Mouse (Mus musculus) left cerebral cortex, adult 9 months (tissue): Measurements from ENCODE around the gene Inpp5f.
"Not testable (repeated sequence)": the region's sequence is repeated elsewhere in the genome, so short reads cannot be mapped to it uniquely, and the experiment has no call there.

Experiments used
- DNase-seq, 2 experiments: peaks; one replicate each; pipeline ENCODE4 v3.0.0; 2022; ENCODE audit warnings: low spot score in 2 of 2

The Inpp5f gene

DNA sequence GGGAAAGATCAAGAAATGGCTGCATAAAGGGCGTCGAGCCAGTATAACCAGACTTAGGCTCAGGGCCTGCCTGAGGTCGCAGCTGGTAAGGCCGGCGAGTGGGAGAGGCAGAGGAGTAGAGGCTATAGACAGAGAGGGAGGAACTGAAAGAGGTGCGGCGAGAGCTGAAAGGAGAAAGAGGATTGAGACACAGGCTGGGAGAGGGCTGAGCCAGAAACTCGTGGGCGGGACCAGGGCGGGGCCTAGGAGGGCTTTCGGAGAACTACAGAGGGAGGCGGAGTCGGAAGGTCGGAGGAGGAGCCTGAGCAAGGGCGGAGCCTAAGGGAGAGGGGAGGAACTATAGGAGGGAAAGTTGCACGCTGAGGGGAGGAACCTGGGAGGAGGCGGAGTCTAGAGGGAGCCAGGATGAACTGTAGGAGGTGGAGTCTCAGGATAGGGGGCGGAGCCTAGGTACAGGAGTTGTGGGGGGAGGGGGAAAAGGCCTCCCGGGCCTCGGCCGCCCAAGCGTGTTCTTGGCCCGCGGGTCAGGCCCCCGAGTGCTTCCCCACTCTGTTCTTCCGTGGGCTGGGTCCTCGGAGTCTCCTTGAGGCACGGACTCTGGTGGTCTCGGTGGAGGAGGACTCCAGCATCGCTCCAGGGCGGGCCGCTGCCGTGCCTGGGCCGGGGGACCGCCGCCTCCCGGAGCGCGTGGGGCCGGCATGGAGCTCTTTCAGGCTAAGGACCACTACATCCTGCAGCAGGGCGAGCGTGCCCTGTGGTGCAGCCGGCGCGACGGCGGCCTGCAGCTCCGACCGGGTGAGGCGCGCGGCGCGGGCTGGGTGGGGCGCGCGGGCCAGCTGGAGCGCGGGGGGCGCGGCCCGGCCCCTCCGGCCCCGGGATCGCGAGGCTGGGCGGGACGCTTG, at the start of gene Inpp5f:
TSS of gene Inpp5f (plus strand) at position 432 of the 902 bp plus-strand sequence.
- peak; percentile 97 to 98 for DNase-seq

DNA sequence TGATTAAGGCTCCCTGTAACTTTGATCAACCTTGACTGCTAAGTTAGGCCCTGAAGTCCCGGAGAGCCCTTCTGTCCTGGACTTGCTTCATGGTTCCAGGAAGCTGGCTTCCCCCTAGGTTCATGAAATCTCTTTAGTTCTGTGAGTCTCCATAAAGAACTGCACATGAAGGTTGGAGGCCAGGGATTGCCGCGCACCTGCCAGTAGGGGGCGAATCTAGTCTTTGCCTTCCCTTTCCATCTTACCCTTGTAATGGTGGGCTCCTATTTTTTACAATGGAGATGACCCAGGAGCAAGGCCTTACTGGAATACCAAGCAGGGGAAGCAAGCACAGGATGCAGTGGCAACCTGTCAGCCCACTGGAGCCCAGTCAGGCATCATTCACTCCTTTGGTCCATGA, 47.8 kb upstream of the Inpp5f start:
- DNase-seq: no peak

DNA sequence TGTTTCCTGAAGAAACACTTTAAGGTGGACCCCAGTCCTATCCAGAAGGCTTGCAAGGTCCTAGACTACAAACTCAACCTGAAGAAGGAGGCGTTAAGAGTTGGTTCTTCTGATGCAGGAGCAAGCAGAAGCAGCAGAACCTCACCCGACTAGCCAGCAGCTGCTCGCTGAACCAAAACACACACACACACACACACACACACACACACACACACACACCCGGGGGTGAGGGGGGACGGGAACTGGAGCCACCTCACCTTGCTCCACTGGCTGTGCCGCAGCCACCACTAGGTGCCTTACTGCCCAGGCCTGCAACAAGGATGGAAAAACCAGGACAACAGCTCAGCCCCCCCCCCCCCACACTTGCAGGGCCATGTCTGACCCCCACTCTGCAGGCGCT, 44.8 kb upstream of the Inpp5f start:
- DNase-seq: no peak

DNA sequence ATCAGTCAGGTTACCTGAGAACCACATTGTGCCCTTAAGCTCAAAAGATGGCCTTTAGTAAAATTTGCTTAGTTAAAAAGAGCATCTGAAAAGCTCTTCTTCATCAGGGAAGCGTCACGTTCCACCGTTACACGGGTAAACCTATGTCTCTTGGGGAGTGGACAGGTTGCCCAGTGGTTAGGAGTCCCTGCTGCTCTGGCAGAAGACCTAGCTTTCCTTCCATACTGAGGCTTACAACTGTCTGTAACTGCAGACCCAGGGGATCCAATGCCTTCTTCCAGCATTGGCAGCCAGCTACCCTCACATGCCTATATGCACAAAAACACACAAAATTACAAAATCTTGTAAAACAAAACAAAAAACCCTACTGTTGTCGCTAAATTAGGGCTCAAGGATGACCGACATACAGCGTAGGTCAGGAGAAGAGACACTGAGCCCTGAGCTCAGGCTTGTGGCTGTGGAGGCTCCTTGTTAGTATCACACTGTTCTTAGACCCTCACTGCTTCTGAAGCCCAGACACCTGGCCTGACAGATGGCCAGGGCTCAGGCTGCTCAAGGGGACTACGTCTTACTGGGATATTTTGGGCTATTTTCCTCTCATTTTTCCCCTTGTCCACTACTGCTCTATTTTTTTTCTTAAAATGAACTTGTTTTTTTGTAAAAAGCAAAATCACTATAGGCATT, 43.4 kb upstream of the Inpp5f start:
- DNase-seq: no peak

DNA sequence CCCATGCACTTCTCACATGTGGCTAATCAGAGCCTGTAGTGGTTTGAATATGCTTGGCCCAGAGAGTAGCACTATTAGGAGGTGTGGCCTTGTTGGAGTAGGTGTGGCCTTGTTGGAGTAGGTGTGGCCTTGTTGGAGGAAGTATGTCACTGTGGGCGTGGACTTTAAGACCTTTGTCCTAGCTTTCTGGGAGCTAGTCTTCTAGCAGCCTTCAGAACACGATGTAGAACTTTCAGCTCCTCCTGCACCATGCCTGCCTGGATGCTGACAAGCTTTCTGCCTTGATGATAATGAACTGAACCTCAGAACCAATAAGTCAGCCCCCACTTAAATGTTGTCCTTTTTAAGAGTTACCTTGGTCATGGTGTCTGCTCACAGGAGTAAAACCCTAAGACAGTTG, 41.7 kb upstream of the Inpp5f start:
- not testable (repeated sequence) for DNase-seq

DNA sequence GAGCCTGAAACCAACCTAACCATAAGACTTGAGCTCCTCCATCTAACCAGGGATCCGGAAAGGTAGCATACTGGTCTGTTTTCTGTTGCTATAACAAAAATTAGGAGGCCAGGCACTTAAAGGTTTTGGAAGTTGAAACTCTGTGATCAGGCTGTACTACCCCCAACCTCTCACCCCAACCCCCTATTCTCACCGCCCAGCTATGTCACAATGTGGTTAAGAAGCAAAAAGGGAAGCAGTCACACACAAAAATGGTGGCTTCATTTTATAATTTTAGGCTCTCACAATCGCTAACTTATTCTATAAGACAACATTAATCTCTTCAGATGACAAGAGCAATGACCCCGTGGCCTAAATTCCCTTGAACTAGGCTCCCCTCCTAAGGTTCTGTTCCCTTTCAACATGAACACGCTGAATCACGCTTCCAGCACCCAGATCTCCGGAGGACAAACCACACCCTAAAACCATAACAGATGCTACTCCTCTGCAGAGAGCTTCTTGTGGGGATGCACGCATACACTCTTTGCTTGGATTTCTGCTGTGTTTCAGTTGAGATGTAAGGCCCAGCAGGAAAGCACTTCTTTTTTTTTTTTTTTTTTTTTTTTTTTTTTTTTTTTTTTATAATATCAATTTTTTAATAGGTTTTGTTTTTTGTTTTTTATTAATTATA, 41.0 kb upstream of the Inpp5f start:
- DNase-seq: no peak

DNA sequence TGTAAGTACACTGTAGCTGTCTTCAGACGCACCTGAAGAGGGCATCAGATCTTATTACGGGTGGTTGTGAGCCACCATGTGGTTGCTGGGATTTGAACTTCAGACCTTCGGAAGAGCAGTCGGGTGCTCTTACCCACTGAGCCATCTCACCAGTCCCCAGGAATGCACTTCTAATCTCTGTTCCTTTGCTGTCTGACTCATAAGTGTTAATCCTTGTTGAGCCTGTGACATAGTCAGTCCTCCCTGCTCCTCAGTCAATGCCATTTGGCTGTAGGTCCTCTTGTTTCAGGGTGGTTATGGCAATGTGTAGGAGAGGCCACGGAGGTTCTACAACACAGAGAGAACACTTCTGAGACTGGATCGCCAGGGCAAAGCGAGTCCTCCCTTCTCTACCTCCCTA, 40.5 kb upstream of the Inpp5f start:
- not testable (repeated sequence) for DNase-seq

DNA sequence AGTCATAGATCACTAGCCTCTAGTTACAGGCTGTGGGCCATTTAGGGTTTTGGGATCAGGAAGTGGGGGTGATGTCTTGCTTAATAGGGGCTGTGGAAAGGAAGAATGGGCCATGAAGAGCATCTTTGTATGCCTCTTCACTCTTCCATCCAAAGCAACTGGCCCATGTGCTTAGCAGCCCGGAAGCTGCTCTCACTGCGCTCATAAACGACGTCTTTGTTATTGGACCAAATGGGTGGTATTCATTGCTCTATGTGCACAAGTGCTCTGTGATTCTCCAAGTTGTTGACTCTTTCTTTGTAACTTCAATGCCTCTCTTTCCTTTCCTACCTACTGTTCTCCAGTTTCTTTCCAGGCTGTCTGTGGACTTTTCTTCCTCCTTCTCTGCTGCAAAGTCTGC, 39.1 kb upstream of the Inpp5f start:
- DNase-seq: no peak

DNA sequence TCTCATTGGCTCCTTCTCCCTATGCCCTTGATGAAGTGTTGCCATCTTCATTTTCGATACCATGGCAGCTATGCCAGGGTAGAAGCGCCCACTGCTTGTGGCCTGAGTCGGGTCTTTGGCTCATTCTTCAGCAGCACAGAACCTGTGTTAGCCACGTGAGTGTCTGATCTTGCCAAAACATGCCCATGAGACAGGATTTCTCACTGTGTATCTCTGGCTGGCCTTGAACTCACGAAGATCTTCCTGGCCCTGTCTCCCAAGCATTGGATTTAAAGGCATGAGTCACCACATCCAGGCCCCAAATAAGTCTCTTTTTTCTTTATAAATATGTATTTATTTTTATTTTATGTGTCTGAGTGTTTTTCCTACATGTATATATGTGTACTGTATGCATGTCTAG, 35.9 kb upstream of the Inpp5f start:
- DNase-seq: no peak

DNA sequence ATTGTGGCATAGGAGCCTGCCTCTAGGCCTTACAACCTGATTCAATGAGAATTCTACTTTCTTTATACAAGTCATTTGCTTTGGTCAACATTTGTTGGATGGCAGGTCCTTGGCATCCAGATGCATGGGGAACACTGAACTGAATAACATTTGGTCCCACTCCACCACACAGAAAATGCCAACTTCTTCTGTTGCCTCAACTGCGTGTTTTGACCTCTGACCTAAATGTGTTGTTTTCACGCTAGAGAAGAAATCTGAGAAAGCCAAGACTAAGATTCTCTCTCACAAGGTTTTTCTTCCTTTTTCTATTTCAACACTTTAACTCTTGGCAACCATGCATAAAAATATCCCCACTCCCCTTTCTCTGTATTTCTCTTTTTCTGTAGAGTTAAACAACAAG, 35.3 kb upstream of the Inpp5f start:
- DNase-seq: no peak

DNA sequence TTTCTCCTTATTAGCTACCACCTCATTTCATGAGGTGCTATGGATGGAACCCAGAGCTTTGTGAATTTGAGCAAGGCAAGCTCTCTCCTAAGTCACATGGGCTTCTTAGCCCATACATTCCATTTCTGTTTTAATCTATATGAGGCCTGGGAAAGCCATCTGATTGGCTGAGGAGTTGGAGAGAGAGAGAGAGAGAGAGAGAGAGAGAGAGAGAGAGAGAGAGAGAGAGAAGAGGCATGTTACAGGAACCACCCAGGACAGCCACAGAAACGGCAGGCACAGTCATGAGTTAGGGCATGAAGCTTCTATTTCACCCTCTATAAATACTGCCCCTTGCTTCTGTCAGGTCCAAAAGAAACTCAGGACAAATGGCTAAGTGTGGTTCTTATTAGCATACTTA, 33.5 kb upstream of the Inpp5f start:
- no peak for DNase-seq

DNA sequence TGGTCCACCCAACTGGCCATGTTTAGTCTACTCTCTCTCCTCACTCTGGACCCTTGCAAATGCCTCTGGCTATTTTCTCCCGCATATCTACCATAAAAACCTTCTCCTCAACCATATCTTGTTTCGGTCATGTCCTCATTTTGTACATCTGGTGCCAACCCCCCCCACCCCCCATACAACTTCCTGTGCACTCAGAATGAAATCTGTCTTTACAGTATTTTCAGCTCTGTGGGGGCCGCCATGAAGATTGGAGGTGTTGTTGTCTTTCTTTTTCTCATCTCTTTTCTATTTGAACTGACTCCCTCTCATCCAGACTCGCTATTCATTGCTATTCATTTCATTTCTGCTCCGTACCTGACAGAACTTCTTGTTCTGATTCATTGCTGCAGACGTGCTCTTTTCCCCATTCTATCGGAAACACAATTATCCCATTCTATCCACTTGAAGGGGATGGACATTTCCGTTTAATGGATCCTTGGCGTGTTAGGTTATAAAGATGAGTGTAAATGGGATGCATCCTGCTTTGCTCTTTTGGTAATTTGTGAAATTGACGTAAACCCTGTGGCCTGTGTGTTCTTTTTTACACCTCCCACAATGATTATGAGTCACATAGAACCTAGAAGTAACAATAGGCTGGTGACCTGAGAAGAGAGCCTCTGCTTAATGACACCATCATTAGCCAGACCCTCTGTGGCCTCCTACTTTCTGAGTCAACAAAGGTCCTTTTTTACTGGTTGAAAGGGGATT, 32.8 kb upstream of the Inpp5f start:
- no peak for DNase-seq

DNA sequence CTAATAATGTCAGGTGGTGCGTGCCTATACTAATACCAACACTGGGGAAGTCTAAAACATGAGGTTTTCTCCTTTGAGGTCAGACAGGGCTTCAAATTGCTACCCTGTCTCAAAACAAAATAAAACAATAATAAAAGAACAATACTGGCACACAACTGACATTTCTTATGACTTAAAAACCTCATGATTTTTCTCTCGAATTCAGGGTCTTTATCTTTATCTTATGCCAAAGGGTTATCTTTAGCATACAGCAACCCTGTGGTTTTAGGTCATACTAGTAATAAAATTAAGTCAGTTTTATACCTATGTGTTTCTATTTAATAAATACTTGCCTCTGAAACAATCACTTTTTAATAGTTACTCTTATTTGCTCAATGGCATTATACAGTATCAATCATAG, 31.7 kb upstream of the Inpp5f start:
- no peak for DNase-seq

DNA sequence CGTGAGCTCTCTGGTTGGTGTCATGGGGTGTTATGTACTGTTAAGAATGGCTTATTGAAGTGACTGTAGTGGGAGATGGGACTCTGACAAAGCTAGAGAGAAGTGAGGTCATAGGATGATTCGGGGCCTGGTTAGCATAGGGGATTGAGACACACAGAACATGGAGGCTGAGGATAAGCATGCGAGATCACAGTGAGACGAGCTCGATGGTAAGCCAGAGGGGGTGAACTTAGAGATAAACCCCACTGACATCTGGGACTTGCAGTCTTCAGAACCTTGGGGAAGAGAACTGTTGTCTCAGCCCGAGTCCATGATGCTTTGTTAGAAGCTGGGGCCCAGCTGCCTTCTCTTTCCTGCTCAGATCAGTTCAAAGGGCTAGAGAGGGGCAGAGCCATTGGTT, 30.8 kb upstream of the Inpp5f start:
- DNase-seq: no peak

DNA sequence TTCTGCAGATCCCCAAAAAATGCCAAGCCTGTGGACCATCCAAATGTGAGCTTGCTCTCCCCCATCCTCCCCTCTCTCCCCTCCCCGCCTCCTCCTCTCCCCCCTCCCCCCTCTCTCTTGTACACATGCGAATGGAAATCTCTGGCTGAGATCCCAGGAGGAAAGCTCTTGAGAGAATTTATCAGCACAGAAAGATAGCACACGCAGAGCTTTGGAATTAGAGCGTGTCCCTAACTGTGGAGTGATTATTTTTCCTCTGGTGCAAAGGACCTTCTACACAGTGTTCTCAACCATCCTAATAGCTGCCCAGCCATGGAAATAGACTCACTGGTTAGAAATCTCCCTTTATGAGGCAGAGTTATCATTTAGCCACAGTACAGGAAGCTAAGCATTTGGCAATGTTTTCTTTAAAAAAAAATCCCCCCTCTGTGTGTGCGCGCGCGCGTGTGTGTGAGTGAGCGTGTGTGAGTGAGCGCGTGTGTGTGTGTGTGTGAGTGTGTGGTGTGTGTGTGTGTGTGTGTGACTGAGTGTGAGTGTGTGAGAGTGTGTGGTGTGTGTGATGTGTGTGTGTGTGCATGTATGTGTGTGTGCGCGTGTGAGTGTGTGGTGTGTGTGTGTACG, 29.2 kb upstream of the Inpp5f start:
- DNase-seq: no peak

DNA sequence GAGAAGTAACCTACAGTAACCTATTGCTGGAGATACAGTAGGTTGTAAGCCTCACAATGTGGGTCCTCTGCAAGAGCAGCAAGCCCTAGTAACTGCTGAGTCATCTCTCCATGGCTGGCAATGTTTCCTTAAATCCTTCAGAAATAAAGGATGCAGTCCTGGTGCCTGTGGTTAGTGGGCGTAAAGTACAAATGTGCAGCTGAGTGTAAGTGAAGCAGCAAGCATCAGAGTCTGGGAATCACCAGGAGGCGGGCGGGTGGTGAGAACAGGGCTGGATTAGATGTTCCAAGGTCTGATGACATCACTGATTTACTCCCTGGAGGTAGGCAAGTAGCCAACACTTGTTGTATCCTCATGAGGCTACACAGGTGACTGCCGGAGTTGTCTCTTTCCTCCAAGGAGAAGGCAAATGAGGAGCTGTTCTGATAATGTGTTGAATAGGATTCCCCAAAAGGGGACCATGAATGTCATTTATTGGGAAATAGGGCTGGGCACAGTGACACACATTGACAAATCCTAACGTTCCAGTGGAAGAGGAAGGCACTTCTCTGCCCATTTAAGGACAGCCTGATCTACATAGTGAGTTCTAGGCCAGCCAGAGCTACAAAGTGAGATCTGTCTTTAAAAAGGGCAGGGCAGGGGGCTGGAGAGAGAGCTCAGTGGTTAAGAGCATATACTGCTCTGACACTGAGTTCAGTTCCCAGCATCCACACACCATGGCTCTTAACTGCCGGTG, 27.7 kb upstream of the Inpp5f start:
- peak; percentile 81 to 85 for DNase-seq

DNA sequence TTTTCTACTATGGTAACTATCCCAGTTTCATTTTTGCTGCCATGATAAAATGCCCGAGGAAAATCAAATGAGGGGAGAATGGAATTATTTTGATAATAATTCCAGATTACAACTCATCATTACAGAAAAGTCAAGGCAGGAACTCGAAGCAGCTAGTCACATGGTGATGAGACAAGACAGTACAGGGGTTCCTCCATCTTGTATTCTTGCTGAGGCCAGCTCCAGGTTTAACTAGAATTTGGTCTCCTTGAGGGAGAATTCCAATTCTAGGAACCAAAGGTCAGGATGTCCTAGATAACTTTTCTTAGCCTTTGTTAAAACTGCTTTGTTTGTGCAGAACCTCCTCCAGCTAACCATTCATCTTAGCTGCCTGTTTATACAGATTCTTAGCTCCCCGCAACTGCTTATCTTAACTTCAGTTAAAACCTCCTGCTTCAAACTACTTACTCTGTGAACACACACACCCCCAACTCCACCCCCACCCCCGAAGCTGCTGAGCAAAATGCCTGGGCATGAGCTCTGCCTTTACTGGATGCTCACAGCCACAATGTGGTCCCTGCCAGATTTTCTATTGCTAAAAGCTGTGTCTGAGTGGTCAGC, 23.7 kb upstream of the Inpp5f start:
- DNase-seq: no peak

DNA sequence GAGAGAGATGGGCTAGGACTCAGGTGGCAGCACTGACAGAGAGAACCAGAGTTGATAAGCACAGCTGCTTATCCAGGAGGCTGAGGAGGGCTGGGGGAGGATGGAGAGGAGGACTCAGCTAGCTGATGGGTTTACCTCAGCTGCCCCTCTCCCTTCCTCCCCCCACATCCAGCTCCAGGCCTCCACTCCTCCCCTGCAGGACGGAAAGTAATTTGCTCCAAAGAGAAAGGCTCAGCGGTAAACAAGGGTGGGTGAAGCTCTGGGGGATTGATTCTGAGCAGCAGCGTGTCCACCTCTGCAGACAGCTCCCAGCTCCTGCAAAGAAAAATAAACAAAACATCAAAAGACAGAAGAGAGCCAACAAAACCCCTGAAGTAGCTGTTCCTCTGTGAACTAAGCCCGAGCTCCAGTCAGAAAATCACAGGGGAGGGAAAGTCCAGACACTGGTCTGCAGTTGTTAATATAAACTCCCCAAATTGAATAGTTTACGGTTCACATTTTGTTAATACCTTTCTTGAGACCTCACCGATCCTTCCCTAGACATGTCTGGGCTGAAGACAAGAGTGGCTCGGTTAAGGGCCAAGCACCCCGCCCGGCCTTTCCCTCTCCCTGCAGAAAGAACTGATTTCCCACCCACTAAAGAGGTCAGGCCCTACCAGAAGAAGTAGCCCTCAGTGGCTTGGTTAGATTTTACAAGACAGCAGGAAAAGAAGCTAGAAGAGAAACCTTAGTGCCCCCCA, 19.6 kb upstream of the Inpp5f start:
- no peak for DNase-seq

DNA sequence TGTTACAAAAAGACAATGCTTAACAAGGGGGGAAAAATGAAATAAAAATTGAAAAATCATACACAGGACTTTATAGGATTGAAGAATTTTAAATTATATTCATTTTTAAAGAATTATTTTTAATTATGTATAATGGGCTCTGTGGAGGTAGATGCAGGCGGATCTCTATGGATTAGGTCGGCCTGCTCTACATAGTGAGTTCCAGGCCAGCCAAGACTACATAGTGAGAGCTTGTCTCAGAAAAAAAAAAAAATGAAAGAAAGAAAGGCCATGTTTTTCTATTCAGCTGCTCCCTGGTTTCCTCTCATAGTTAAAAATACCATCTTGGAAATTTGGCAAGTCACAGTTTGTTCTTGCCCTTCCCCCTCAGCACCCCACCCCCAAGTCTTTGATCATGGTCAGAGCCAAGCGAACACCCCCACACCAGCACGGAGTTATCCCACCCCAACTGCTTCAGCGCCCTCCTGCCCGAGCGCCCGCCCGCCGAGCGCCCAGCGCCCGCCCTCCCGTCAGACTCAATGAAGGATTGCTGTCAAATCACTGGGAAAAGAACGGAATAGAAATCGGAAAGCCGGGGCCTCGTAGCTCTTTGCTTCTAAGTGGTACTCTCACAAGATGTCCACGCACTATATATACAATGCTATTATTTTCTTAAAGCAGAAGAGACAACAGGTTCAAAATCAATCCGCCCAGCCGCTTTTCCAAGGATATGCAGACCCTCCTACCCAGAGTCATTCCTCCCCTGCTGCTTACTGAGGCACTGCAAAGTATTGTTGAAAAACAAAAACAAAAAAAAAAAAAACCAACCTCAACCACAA, 18.8 kb upstream of the Inpp5f start:
- DNase-seq: peak in 1 of 2 experiments; percentile 35
